Mouse (Mus musculus) neural tube, embryonic 13.5 days (tissue): ENCODE results near the gene Tmem178b. TPM values are rescaled to one million over a fixed set of nuclear protein-coding genes. Genes with fewer than 3 reads are reported as not detected.

ENCODE experiments used
- ATAC-seq: fragments of 200-750 bp; cut with Nextera tagmentation; 2 replicates; pipeline ENCODE4 v1.8.0; 2017; ENCODE audit warnings: low read depth, mild to moderate bottlenecking, moderate TSS enrichment, moderate library complexity
- H3K27ac ChIP-seq: fragments of 300-500 bp; sonication (generic); replicated peaks from 2 replicates; pipeline ENCODE4 v1.5.1; 2015; ENCODE audit warnings: moderate library complexity, mild to moderate bottlenecking, inconsistent platforms
- H3K27me3 ChIP-seq: fragments of 300-500 bp; sonication (generic); 2 replicates; pipeline ENCODE4 v1.6.1; 2015; ENCODE audit warnings: mild to moderate bottlenecking, inconsistent platforms
- H3K36me3 ChIP-seq: fragments of 300-500 bp; sonication (generic); 2 replicates; pipeline ENCODE4 v1.6.1; 2015; ENCODE audit warnings: mild to moderate bottlenecking, inconsistent platforms
- H3K4me1 ChIP-seq: fragments of 300-500 bp; sonication (generic); replicated peaks from 2 replicates; pipeline ENCODE4 v1.6.1; 2015; ENCODE audit warnings: inconsistent platforms
- H3K4me2 ChIP-seq: fragments of 300-500 bp; sonication (generic); 2 replicates; pipeline ENCODE4 v1.6.1; 2015; ENCODE audit warnings: inconsistent platforms, mild to moderate bottlenecking, moderate library complexity
- H3K4me3 ChIP-seq: fragments of 300-500 bp; sonication (generic); 2 replicates; pipeline ENCODE4 v1.5.1; 2015; ENCODE audit warnings: mild to moderate bottlenecking, inconsistent platforms
- H3K9ac ChIP-seq: fragments of 300-500 bp; sonication (generic); 2 replicates; pipeline ENCODE4 v1.6.1; 2015; ENCODE audit warnings: moderate library complexity, mild to moderate bottlenecking, inconsistent platforms
- H3K9me3 ChIP-seq: fragments of 300-500 bp; sonication (generic); 2 replicates; pipeline ENCODE4 v1.6.1; 2016; ENCODE audit warnings: inconsistent platforms
- WGBS: fragments of 180-500 bp; shearing (Covaris S2); methylation state at CpG from one replicate; pipeline ENCODE4 v1.1.7; 2015; 5-methylcytosine and 5-hydroxymethylcytosine counted together
- polyA plus RNA-seq: library from polyadenylated mRNA; unstranded; fragments of >200 nt; fragmentation: Nextera tagmentation; extraction: Ambion mirVana; gene quantifications from 2 replicates; pipeline ENCODE4 v1.2.1, GENCODE M21; 2015

The Tmem178b gene
- polyA plus RNA-seq, 1 experiment from 2014 or later: 26.7 TPM

DNA sequence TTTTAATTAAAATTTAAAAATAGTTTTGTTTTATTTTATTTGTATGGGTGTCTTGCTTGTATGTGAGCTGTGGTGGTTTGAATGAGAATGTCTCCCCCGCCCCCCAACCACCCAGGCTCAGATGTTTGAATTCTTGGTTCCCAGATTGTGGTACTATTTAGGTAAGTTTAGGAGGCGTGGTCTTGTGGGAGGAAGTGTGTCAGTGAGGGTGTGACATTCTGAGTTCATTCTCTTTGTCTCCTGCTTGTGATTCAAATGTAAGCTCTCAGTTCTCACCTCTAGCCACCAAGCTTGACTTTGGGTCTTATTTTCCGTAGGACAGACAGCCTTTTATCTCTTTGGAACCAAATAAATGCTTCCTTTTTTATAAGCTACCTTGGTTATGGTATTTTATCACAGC, 17.7 kb downstream of the Tmem178b start:
- H3K4me3 ChIP-seq: no peak overlapping the region
- H3K9ac ChIP-seq: no peak overlapping the region
- H3K27ac ChIP-seq: no peak overlapping the region
- ATAC-seq: no peak
- no peak overlapping the region for H3K4me2 ChIP-seq
- H3K36me3 ChIP-seq: no peaks in the 10 kb centered on the region; the same call in 1 of the 2 replicates
- H3K9me3 ChIP-seq: 0 out of 2 replicates have a peak, but pooled peaks cover 4% of the 10 kb centered on the region
- H3K27me3 ChIP-seq: no peaks in the 10 kb centered on the region
- H3K4me1 ChIP-seq: peaks cover 4% of the 10 kb centered on the region
- 67% methylated on average over 3 of the region's 3 CpGs for WGBS

DNA sequence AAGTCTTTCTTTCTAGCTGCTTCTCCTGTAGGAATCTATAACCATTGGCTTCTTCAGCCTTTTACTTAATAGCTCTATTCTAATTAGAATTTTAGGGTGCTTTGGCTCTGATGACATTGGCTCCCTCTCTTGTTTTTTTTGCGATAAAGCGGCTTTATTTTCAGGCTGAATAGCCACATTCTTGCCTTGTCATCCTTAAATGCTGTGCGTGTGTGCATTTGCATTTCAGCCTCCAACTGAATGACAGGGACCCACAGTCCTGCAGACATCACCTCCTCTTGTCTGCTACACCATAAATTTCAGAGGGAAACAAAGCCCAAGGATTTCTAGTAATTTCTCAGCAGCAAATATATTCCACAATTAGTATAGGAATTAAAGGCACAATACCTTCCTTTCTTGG, 23.4 kb downstream of the Tmem178b start:
- H3K4me1 ChIP-seq: peaks cover 19% of the 10 kb centered on the region
- no peak overlapping the region for H3K4me2 ChIP-seq
- H3K27ac ChIP-seq: peak overlapping the region; percentile 59; the same call in 1 of the 2 replicates
- 21% methylated on average over 3 of the region's 3 CpGs for WGBS
- H3K9ac ChIP-seq: no peak overlapping the region
- H3K9me3 ChIP-seq: no peaks in the 10 kb centered on the region
- H3K27me3 ChIP-seq: no peaks in the 10 kb centered on the region
- no peaks in the 10 kb centered on the region for H3K36me3 ChIP-seq
- H3K4me3 ChIP-seq: no peak overlapping the region
- ATAC-seq: no peak

DNA sequence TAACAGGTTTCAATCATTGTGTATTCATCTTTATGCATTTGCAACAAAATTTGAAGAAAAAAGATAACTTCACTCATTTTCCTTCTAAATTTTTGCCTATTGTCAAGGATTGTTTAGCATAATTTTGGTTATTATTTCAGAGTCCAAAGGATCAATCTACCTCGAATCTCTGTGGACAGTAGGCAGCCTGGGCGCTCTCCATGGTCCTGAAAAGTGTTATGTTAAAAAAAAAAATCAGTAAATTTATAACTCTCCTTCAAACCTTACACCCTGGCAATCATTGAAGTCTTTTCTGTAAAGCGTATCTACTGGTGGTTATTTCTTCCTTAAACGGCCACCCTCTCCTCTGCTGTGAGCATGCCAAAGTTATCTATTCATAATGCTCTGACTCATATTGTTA, 26.2 kb downstream of the Tmem178b start:
- no peak overlapping the region for H3K27ac ChIP-seq
- peaks cover 39% of the 10 kb centered on the region for H3K4me1 ChIP-seq
- H3K4me3 ChIP-seq: no peak overlapping the region
- 60% methylated on average over 4 of the region's 4 CpGs for WGBS
- ATAC-seq: no peak
- H3K9ac ChIP-seq: no peak overlapping the region
- H3K27me3 ChIP-seq: no peaks in the 10 kb centered on the region
- H3K4me2 ChIP-seq: no peak overlapping the region
- H3K36me3 ChIP-seq: no peaks in the 10 kb centered on the region
- H3K9me3 ChIP-seq: no peaks in the 10 kb centered on the region

DNA sequence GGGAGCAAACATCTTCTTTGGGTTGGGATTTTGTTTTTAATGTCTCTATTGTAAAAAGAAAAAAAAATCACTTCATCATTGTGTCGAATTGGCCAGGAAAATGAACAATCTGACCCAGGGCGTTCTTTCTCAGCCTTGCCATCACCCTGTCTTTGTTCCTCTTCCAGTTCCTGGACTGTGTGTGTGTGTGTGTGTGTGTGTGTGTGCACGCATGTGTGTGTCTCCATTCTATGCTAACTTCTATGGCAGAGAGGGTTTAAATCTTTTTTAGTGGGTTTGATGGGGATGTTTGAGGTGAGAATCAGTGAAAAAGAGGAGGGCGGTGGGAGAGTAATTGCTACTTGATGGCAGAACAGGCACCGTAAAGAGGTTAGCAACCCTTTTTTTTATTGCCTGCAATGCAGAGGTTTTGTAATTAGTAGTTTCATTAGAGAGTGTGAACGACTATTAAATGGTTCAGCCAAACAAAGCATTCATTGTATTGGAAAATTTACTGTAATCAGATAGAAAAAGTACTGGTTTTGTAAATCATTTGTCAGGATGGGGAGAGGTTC, 30.2 kb downstream of the Tmem178b start:
- Histone ChIP-seq H3K36me3 (no peaks in the 10 kb centered on the region), H3K9ac (0 out of 2 replicates have a peak overlapping the region, but pooled peaks have one; percentile 31), H3K9me3 (no peaks in the 10 kb centered on the region), H3K4me2 (peak overlapping the region; percentile 34), H3K4me3 (no peak overlapping the region), H3K27me3 (no peaks in the 10 kb centered on the region), H3K27ac (peak overlapping the region; percentile 88), H3K4me1 (peaks cover 28% of the 10 kb centered on the region)
- 12% methylated on average over 6 of the region's 6 CpGs for WGBS
- ATAC-seq: peak; percentile 57

DNA sequence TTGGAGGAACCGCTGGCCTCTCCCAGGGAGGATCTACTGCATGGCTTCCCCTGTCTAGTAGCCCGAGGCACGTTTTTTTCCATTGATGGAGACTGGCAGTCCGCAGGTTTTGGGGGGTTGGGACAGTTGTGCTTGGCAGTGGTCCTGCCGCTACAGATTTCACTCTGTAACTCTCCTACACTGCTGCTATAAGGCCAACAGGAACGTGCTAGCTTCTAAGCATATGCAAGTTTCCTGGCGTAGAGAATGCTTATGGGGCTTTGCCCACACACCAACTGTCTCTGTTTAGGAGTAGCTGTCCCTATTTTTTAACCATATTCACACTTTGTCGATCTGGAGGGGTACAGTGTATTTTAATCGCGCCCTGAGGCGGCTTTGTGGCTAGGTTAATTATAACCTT, 30.8 kb downstream of the Tmem178b start:
- Histone ChIP-seq H3K9ac (0 out of 2 replicates have a peak overlapping the region, but pooled peaks have one; percentile 31), H3K27me3 (no peaks in the 10 kb centered on the region), H3K4me2 (peak overlapping the region; percentile 34), H3K4me1 (peaks cover 28% of the 10 kb centered on the region), H3K36me3 (no peaks in the 10 kb centered on the region), H3K4me3 (no peak overlapping the region), H3K9me3 (no peaks in the 10 kb centered on the region), H3K27ac (peak overlapping the region; percentile 88)
- 35% methylated on average over 11 of the region's 11 CpGs for WGBS
- peak; percentile 60 for ATAC-seq

DNA sequence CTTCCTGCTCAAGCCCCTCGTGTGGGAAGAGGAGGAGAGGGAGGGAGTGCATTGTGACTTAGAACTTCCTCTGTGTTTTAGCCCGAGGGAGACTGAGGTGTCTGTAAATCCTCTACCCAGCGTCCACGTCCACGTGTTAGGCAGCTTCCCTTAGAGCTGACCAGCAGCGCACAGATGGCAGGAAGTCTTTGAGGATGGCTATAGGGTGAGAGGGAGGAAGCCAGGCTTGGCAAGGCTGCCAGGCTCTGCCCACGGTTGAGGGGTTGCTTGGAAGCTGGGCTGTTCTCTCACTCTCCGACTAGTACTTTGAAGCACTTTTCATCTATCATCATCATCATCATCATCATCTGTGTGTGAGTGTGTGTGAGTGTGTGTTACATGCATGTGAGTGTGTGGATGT, 41.9 kb downstream of the Tmem178b start:
- Histone ChIP-seq H3K4me2 (no peak overlapping the region), H3K36me3 (no peaks in the 10 kb centered on the region), H3K27me3 (no peaks in the 10 kb centered on the region), H3K9ac (no peak overlapping the region), H3K9me3 (no peaks in the 10 kb centered on the region), H3K4me3 (no peak overlapping the region), H3K27ac (no peak overlapping the region), H3K4me1 (peaks cover 29% of the 10 kb centered on the region)
- ATAC-seq: no peak
- WGBS: 47% methylated on average over 8 of the region's 8 CpGs

DNA sequence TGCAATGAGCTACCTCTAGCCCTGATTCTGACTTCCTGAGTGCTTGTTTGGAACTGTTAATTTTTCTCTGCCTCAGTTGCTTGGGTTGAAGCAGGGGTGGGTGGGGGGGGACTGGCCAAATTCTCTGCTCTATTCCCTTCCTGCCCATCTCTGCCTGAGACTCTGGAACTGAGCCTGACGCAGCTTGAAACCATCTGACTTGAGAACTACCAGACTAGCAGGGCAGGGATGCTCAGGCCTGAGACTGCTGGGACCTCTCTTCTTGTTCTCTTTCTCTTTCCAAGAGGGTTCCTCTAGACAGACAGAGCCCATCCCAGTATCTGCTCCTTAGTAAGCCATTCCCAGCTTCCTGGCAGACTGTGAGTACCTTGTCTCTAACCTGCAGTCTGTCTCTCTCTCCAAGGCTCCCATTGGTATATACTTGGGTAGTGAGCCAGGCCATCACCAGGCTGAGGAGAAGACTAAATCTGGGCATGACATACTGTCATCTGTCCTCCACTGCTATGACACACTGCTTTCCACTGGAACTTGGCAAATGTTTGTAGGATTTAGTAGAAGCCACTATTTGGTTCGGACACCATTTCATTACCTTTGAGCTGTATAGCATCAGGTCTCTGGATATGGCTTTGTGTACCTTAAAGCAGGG, 42.7 kb downstream of the Tmem178b start:
- Histone ChIP-seq H3K4me3 (no peak overlapping the region), H3K9ac (no peak overlapping the region), H3K9me3 (no peaks in the 10 kb centered on the region), H3K4me2 (no peak overlapping the region), H3K27me3 (no peaks in the 10 kb centered on the region), H3K27ac (no peak overlapping the region), H3K4me1 (peaks cover 29% of the 10 kb centered on the region), H3K36me3 (no peaks in the 10 kb centered on the region)
- ATAC-seq: no peak
- 88% methylated on average over 2 of the region's 2 CpGs for WGBS

DNA sequence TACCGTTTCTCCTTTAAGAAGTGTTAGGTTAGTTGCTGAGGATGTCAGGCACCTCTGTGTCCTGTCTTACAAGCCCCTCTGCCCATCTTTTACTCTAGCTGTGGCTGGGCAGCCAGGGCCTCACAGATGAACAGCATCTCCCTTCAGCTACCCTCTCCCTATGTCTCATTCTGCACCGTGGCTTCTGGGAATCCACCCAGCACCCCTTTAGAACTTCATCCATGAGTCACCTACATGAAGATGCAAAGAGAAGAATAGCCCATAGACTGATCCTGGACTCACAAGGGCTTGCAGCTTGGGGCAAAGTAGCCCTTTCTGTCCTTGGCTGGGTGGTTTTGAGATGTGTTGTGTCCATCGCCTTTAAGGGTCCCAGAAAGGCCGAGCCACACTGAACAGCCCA, 43.4 kb downstream of the Tmem178b start:
- WGBS: 88% methylated on average over 4 of the region's 4 CpGs
- Histone ChIP-seq H3K4me1 (peaks cover 29% of the 10 kb centered on the region), H3K36me3 (no peaks in the 10 kb centered on the region), H3K4me2 (no peak overlapping the region), H3K27me3 (no peaks in the 10 kb centered on the region), H3K9me3 (no peaks in the 10 kb centered on the region), H3K4me3 (no peak overlapping the region), H3K27ac (no peak overlapping the region), H3K9ac (no peak overlapping the region)
- no peak for ATAC-seq

DNA sequence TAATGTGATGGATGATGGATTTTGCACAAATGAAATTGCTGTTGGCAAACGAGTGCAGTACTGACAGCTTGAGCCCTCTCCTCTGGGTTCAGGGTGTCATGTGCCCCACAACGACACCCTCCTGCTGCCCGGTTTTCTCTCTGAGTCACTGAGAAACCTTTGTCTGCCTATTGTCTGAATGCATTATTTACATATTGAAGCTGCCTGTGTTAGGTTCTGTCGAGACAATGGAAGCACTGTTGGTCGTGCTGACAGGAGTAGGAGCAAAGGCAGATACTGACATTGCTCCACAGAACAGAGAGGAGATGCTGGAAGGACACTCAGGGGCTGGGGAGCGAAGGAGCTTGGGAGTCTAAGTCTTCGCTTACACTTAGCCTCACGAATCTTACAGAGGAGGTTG, 44.2 kb downstream of the Tmem178b start:
- Histone ChIP-seq H3K27me3 (no peaks in the 10 kb centered on the region), H3K36me3 (no peaks in the 10 kb centered on the region), H3K4me3 (no peak overlapping the region), H3K9ac (peak overlapping the region; percentile 32; the same call in 1 of the 2 replicates), H3K4me2 (no peak overlapping the region), H3K27ac (0 out of 2 replicates have a peak overlapping the region, but pooled peaks have one; percentile 46), H3K4me1 (peaks cover 29% of the 10 kb centered on the region), H3K9me3 (no peaks in the 10 kb centered on the region)
- 33% methylated on average over 8 of the region's 8 CpGs for WGBS
- ATAC-seq: peak; percentile 44; the same call in 1 of the 2 replicates

DNA sequence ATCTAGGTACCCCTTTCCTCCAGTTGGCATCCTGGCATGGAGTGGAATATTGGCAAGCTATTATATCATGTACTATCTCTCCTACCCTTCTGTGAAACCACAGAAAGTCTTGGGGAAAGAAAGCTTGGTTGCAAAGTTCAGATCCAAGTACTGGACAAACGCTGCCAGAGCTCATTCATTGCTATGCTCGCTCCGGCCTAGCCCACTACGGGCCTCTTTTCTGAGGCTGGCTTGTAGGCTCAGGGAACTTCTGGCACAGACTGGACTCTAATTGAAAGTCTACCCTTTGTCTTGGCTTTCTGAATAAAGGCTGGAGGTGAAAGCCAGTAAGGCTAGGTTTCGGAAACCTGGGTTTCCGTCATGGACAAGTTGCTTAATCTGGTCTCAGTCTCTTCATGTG, 44.7 kb downstream of the Tmem178b start:
- H3K27ac ChIP-seq: 0 out of 2 replicates have a peak overlapping the region, but pooled peaks have one; percentile 46
- H3K9ac ChIP-seq: no peak overlapping the region
- H3K4me2 ChIP-seq: no peak overlapping the region
- WGBS: 88% methylated on average over 6 of the region's 6 CpGs
- ATAC-seq: no peak
- no peak overlapping the region for H3K4me3 ChIP-seq
- peaks cover 29% of the 10 kb centered on the region for H3K4me1 ChIP-seq
- no peaks in the 10 kb centered on the region for H3K36me3 ChIP-seq
- H3K9me3 ChIP-seq: no peaks in the 10 kb centered on the region
- H3K27me3 ChIP-seq: no peaks in the 10 kb centered on the region

DNA sequence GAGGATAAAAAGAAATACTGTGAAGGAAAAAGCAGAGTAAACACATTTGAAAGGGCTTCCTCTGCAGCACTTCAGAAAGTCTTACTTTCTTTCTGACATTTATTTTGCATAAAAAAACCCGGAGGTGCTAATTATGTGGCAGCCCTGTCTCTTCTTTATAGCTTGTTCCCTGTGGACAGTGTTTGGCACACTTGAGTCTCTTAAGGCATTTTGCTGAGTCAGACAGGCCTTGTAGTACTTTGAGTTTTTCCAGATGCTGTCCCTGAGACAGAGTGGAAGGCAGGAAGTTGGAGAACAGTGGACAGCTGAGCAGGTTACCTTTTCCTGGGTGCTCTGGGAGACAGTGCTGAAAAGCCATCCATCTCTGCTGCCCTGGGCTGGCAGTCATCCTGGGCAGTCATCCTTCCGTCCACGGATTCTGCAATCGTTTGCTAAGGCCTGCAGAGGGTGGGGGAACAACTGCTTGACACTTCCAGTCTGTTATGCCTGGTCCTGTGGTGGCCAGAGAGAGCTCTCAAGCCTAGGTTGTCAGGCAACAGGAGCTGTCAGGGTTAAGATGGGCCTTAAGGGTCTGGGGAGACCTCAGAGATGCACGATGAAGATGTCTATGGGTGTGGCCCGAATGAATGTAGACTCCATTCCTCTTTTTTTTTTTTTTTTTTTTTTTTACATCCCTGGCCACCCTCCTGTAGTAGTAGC, 46.1 kb downstream of the Tmem178b start:
- 79% methylated on average over 6 of the region's 6 CpGs for WGBS
- H3K27ac ChIP-seq: no peak overlapping the region

DNA sequence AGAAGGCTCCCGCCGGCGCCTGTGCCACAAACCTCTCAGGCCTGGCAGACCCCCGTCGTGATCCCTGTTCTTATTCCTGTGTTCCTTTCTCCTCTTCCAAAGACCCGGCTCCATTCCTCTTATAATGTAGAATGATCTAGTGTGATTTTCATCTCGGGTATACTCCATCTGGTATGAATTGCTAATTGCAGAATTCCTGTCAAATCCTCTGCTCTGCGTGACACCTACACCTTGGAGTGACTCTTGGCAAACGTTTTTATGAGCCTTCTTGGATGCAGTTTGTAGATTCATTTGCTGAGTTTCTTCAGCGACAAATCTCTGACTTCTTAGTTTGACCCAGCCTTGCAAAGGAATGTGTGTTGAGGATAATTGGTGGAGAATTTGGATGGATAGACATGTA, 53.4 kb downstream of the Tmem178b start:
- ATAC-seq: no peak
- no peak overlapping the region for H3K4me2 ChIP-seq
- H3K27ac ChIP-seq: no peak overlapping the region
- peaks cover 3% of the 10 kb centered on the region; the same call in 1 of the 2 replicates for H3K36me3 ChIP-seq
- H3K4me1 ChIP-seq: no peaks in the 10 kb centered on the region
- no peak overlapping the region for H3K9ac ChIP-seq
- 82% methylated on average over 10 of the region's 10 CpGs for WGBS
- no peaks in the 10 kb centered on the region for H3K27me3 ChIP-seq
- H3K9me3 ChIP-seq: no peaks in the 10 kb centered on the region
- H3K4me3 ChIP-seq: no peak overlapping the region

More for the DNA sequence above, 46.1 kb downstream of the Tmem178b start:
- Histone ChIP-seq H3K36me3 (no peaks in the 10 kb centered on the region), H3K27me3 (no peaks in the 10 kb centered on the region), H3K4me2 (no peak overlapping the region), H3K9ac (no peak overlapping the region), H3K4me3 (no peak overlapping the region), H3K4me1 (peaks cover 29% of the 10 kb centered on the region), H3K9me3 (no peaks in the 10 kb centered on the region)
- no peak for ATAC-seq
